Mouse (Mus musculus) embryonic fibroblast, embryonic 13.5 days (primary cell): ENCODE data around the gene Zmym5. TPM values are rescaled to one million over a fixed set of nuclear protein-coding genes. Genes with fewer than 3 reads are reported as not detected.
"Not testable (repeated sequence)": the region's sequence is repeated elsewhere in the genome, so short reads cannot be mapped to it uniquely, and the experiment has no call there.

Experiments used
- H3K27ac ChIP-seq: 2 replicates; pipeline ENCODE4 v1.5.1; 2012; ENCODE audit warnings: low read length, control low read depth, inconsistent platforms; ENCODE audit not compliant: insufficient read depth
- H3K4me1 ChIP-seq: 2 replicates; pipeline ENCODE4 v1.6.1; 2011; ENCODE audit warnings: low read length; ENCODE audit not compliant: control insufficient read depth, insufficient read depth
- H3K4me3 ChIP-seq: 2 replicates; pipeline ENCODE4 v1.5.1; 2011; ENCODE audit warnings: mild to moderate bottlenecking, control low read depth, low read length; ENCODE audit not compliant: insufficient read depth
- CTCF ChIP-seq: IDR thresholded peaks from 2 replicates; pipeline ENCODE4 v1.5.1; 2011; ENCODE audit warnings: mild to moderate bottlenecking, control low read depth, low read length, moderate library complexity, borderline replicate concordance; ENCODE audit not compliant: insufficient read depth
- POLR2A ChIP-seq: IDR thresholded peaks from 2 replicates; pipeline ENCODE4 v1.6.1; 2011; ENCODE audit warnings: low read depth, mild to moderate bottlenecking, control low read depth, low read length, moderate library complexity
- polyA plus RNA-seq: library from polyadenylated mRNA; stranded (reverse); fragments of >200 nt; gene quantifications from 2 replicates; pipeline ENCODE4 v1.2.4, GENCODE M21; 2011; ENCODE audit warnings: low read depth; ENCODE audit not compliant: missing spikeins, insufficient read length

Zmym5 gene
- polyA plus RNA-seq: 34.6 and 43.3 TPM in 2 replicates

DNA sequence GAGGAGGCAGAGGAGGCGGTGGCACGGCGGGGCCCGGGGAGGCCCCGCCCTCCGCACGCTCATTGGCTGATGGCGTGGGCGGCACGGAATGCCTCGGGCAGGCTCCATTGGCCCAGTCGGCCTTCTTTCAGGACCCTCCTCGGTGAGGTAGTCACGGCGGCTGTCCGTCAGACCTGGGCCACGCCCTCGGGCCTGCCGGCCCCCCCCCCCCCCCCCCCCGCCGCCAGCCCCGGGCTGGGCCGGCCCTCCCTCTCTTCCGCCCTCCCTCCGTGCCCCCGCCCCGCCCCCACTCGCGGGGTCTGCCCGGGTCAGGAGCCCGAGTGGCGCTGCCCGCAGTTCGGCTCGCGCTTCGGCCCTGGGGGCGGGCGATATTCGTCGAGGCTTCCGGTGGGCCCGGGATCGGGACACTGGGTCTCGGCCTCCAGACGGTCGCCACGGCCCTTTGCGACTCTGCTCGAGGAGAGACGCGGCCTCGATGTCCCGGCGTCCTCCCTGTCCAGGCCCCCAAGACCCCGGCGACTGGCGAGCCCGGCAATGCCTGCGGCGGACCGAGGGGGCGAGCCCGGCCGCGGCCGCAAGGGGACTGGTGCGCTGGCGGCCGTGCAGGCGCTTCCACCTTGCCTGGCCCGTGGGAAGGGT, at the start of gene Zmym5:
Gene Zmym5 (minus strand): TSS at position 16 of the 639 bp plus-strand sequence.
- peak; percentile 72 for TF ChIP-seq POLR2A
- not testable (repeated sequence) for H3K4me1 ChIP-seq
- Histone ChIP-seq H3K4me3 (peak within 1 kb of the TSS; percentile 98), H3K27ac (peak within 1 kb of the TSS; percentile 92)

DNA sequence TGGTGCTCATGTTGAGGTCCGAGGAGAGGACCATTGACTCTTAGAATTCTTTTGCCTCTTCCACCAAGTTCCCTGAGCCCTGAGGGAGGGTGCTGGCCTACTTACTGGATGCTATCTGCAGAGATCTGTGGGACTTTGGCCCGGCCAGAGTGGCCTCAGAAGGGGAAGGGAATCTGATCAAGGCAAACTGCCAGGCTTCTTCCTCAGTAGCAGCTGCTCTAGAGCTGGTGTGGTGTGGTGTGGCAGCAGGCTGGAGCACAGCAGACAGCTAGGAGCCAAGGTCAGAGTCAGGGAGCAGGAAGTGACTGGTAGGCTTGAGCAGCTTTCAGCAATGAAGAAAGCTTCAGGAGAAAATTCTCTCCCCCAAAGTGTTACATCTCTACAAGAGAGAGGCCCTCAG, 38.2 kb upstream of the Zmym5 start:
- H3K4me3 ChIP-seq: no peak overlapping the region
- TF ChIP-seq POLR2A (no peak), CTCF (no peak)
- H3K27ac ChIP-seq: no peak overlapping the region
- no peaks in the 10 kb centered on the region for H3K4me1 ChIP-seq

DNA sequence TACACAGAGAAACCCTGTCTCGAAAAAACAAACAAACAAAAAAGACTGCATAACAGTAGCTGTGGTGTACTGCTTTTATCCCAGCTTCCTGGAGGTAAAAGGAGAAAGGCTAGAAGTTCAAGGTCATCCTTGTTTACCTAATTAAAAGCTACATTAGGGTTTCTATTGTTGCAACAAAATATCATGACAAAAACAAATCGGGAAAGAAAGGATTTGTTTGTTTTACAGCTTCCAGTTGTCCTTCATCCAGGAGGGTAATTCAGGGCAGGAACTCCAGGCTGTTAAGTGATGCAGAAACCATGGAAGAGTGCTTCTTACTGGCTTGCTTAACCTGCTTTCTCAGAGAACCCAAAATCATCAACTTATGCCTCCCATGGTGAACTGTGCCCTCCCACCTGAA, 36.8 kb upstream of the Zmym5 start:
- TF ChIP-seq POLR2A (no peak), CTCF (no peak)
- H3K27ac ChIP-seq: no peak overlapping the region
- H3K4me3 ChIP-seq: no peak overlapping the region
- no peaks in the 10 kb centered on the region for H3K4me1 ChIP-seq

DNA sequence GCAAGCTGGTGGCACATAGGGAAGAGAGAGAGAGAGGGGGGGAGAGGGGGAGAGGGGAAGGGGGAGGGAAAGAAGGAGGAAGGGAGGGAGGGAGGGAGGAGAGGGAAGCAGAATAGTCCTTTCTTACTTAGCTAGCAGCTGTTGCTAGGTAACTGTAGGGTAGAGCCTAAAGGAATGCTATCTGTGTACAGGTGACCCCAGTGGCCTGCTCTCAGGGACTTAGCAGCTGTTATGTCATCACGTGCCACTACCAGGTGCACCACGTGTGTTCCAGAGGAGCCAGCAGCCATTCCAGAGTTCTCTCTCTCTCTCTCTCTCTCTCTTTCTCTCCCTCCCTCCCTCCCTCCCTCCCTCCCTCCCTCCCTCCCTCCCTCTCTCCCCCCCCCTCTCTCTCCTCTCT, 33.0 kb upstream of the Zmym5 start:
- Histone ChIP-seq H3K4me1 (no peaks in the 10 kb centered on the region), H3K4me3 (no peak overlapping the region), H3K27ac (no peak overlapping the region)
- TF ChIP-seq POLR2A: no peak
- no peak for TF ChIP-seq CTCF

DNA sequence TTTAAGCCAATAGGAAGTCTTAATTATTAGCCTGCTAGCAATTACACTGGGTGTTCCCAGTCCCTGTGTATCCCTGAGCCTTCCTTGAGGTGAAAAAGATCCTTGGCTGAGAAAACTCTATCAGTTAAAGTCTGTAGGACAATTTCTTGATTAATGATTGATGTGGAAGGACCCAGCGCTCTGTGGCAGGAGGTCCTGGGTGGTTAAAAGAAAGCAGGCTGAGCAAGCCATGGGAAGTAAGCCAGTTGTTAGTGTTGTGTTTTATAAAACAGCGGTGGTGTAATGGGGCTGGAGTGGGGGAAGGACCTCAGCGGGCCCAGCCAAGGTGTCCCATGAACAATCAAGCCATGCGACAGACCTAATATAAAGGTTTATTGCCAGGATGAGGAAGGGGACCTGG, 32.5 kb upstream of the Zmym5 start:
- H3K27ac ChIP-seq: no peak overlapping the region
- H3K4me3 ChIP-seq: no peak overlapping the region
- H3K4me1 ChIP-seq: no peaks in the 10 kb centered on the region
- TF ChIP-seq CTCF (no peak), POLR2A (no peak)

DNA sequence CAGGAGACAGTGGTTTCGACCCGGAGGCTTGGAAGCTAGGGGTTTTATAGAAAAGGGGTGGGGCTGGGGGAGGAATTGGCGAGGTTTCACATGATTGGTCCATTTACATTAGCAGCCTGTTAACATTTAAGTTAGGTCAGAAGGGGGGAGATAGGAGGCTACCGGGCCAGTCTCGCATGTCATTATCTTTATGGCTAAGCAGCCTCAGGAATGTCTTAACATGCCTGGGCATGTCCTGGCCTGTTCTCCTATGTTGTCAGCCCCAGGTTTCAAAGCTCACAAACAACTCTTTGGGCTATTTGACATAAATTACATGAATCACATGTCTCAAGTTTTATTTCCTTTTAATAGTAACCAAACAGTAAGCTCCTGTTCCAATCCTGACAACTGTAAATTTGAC, 23.1 kb upstream of the Zmym5 start:
- H3K27ac ChIP-seq, H3K4me3 ChIP-seq, H3K4me1 ChIP-seq: not testable (repeated sequence)

DNA sequence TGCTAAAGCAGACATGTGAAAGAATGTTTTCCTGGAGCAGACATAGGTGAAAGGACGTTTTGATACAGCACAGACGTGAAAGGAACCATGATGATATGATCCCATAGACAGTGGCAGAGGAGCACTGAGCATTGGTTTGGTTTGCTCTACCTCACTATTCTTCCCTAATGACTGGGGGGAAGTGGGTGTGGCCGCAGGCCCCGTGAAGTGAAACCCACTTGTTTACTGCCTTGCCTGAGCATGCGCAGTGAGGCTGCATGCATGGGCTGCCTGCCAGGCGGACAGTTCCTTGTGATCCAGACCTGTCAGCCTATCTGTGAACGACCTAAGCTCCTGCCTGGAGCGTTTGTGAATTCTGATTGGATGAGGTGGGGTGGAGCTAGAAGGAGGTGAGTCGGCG, 21.7 kb upstream of the Zmym5 start:
- not testable (repeated sequence) for H3K27ac ChIP-seq, H3K4me1 ChIP-seq

DNA sequence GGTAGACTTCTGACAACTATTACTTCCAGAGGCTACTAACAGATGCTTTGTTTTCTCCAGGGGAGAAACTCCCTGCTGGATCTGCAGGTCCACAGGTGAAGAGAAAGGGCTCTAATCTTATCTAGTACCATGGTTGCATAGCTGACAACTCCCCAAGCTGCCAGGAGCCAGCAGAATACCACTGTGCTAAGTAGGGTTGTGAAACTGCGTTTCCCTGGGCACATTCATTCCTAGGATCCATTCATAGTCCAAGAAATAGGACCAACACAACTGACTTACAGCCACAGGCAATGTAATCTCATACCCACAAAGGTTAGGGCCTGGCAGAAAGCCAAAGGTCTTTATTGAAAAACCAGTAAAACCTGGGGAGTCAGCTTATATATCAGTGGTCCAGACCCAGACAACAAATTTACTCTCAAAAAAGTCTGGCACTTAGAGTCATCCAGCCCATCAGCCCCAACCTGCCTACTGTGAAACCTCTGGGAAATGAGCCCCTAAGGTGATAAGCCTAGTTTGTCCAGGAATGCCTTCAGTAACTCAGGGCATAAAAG, 21.1 kb upstream of the Zmym5 start:
- no peaks in the 10 kb centered on the region for H3K4me1 ChIP-seq
- no peak for TF ChIP-seq POLR2A
- TF ChIP-seq CTCF: no peak
- H3K27ac ChIP-seq: no peak overlapping the region
- no peak overlapping the region for H3K4me3 ChIP-seq

More for the DNA sequence above, 21.7 kb upstream of the Zmym5 start:
- H3K4me3 ChIP-seq: not testable (repeated sequence)

DNA sequence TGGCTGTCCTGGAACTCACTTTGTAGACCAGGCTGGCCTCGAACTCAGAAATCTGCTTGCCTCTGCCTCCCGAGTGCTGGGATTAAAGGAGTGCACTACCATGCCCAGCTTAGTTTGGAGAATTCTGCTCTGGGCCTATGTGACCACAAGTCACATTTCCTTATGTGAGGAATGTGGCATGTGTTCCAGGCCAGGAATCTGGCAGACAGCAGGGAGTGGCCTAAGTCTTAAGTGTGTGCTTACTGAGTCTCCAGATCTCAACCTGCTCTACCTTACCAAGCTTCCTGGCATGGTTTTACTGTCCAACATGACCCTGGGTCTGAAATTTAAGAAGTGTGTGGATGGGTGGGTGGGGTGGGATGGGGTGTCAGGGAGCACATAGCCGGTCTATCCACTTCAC, 20.6 kb upstream of the Zmym5 start:
- H3K27ac ChIP-seq: no peak overlapping the region
- no peak overlapping the region for H3K4me3 ChIP-seq
- TF ChIP-seq CTCF (no peak), POLR2A (no peak)
- H3K4me1 ChIP-seq: no peaks in the 10 kb centered on the region

DNA sequence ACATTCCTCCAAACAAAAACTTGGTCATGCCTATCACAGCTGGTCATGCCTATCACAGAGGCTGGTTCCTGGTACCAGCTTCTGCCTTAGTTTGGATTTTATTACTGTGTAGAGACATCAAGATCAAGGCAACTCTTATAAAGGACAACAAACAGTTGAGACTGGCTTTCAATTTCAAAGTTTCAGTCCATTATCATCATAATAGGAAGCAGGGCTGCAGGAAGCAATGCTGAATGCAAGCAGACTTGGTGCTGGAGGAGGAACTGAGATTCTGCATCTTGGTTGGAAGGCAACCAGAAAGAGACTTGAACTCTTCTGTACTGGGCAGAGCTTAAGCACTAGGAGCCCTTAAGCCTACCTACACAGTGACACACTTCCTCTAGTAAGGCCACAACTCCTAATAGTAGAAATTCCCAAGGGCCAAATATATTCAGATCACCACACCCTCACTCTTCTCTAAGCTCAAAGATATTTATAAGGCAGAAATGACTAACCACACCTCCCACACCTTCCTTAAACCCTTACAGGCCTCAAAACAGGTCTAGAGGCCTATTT, 19.1 kb upstream of the Zmym5 start:
- no peak overlapping the region for H3K4me3 ChIP-seq
- no peaks in the 10 kb centered on the region for H3K4me1 ChIP-seq
- no peak for TF ChIP-seq CTCF
- no peak for TF ChIP-seq POLR2A
- no peak overlapping the region for H3K27ac ChIP-seq
